Mouse (Mus musculus) limb, embryonic 11.5 days (tissue): ENCODE data around the gene Hmgn1. TPM values are rescaled to one million over a fixed set of nuclear protein-coding genes. Genes with fewer than 3 reads are reported as not detected.
"Not testable (repeated sequence)": the region's sequence is repeated elsewhere in the genome, so short reads cannot be mapped to it uniquely, and the experiment has no call there.

Source experiments
- ATAC-seq: fragments of 200-750 bp; cut with Nextera tagmentation; 2 replicates; pipeline ENCODE4 v1.8.0; 2017; ENCODE audit warnings: low read depth; ENCODE audit not compliant: insufficient number of reproducible peaks, low FRiP score, low TSS enrichment
- DNase-seq: peaks from one replicate; pipeline ENCODE4 v3.0.0-alpha.2; 2015; ENCODE audit warnings: low spot score
- H3K27ac ChIP-seq: fragments of 300-500 bp; sonication (generic); replicated peaks from 2 replicates; pipeline ENCODE4 v1.5.1; 2014; ENCODE audit warnings: low read depth, mild to moderate bottlenecking, low read length
- H3K27me3 ChIP-seq: fragments of 300-500 bp; sonication (generic); 2 replicates; pipeline ENCODE4 v1.6.1; 2014; ENCODE audit warnings: mild to moderate bottlenecking, low read length, mixed read lengths; ENCODE audit not compliant: control insufficient read depth, insufficient read depth
- H3K36me3 ChIP-seq: fragments of 300-500 bp; sonication (generic); 2 replicates; pipeline ENCODE4 v1.6.1; 2014; ENCODE audit warnings: mild to moderate bottlenecking, low read length, moderate library complexity, mixed read lengths; ENCODE audit not compliant: control insufficient read depth, insufficient read depth
- H3K4me1 ChIP-seq: fragments of 300-500 bp; sonication (generic); 2 replicates; pipeline ENCODE4 v1.6.1; 2014; ENCODE audit warnings: low read length, mixed read lengths; ENCODE audit not compliant: control insufficient read depth, insufficient read depth
- H3K4me2 ChIP-seq: fragments of 300-500 bp; sonication (generic); 2 replicates; pipeline ENCODE4 v1.6.1; 2014; ENCODE audit warnings: low read depth, mild to moderate bottlenecking, moderate library complexity; ENCODE audit not compliant: severe bottlenecking
- H3K4me3 ChIP-seq: fragments of 300-500 bp; sonication (generic); 2 replicates; pipeline ENCODE4 v1.5.1; 2014; ENCODE audit warnings: low read depth, low read length
- H3K9ac ChIP-seq: fragments of 300-500 bp; sonication (generic); 2 replicates; pipeline ENCODE4 v1.6.1; 2014; ENCODE audit warnings: mild to moderate bottlenecking, low read length
- H3K9me3 ChIP-seq: fragments of 300-500 bp; sonication (generic); 2 replicates; pipeline ENCODE4 v1.6.1; 2016; ENCODE audit warnings: low read length; ENCODE audit not compliant: control insufficient read depth
- WGBS: fragments of 180-500 bp; shearing (Covaris S2); extraction: QIAGEN DNeasy Blood & Tissue Kit; methylation state at CpG from one replicate; pipeline ENCODE4 v1.1.7; 2014; 5-methylcytosine and 5-hydroxymethylcytosine counted together
- polyA plus RNA-seq: library from polyadenylated mRNA; unstranded; fragments of >200 nt; fragmentation: Nextera tagmentation; extraction: Ambion mirVana; gene quantifications from 2 replicates; pipeline ENCODE4 v1.2.1, GENCODE M21; 2014

Hmgn1 gene
- polyA plus RNA-seq, 1 experiment from 2014 or later = 1,150 TPM

DNA sequence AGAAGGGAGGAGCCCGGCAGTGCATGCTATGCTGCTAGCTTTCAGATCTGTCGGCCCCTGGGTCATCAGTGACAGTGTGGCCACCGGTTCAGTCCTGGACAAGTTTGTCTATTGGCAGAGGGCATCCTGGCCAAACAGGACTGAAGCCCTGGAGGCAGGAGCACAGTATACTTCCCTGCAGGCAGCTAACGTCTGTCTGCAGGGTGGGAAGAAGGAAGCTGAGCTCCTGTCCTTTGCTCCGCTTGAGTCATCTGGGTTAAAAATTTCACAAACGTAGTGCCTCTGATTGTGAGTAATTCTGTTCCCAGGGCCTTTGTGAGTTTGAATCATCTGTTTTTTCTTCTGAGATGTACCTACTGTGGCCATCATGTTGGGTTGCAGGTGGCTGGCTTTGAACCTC lies 21.3 kb upstream of the Hmgn1 start:
- DNase-seq = no peak
- 92% methylated on average over 6 of the region's 6 CpGs for WGBS
- no peak for ATAC-seq
- Histone ChIP-seq H3K27ac (no peak overlapping the region), H3K4me2 (no peak overlapping the region), H3K4me3 (no peak overlapping the region), H3K9ac (no peak overlapping the region), H3K36me3 (0 out of 2 replicates have a peak, but pooled peaks cover 2% of the 10 kb centered on the region), H3K27me3 (no peaks in the 10 kb centered on the region), H3K4me1 (peaks cover 5% of the 10 kb centered on the region), H3K9me3 (no peaks in the 10 kb centered on the region)

DNA sequence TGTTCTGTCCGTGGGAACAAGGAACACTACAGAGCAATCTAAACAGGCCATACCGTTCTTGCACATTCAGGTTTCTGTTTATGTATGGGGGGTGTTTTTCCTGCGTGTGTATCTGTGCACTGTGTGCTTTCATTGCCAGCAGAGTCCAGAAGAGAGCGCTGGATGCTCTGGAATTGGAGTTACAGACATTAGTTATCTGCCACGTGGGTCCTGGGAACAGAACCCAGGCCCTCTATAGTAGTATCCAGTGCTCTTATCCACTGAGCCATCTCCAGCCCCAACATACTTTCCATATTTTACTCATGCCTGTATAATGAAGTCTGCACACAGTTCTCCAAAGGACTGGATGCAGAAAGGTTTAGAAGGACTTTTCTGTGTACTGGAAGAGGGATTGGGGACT lies 18.3 kb upstream of the Hmgn1 start:
- DNase-seq = no peak
- Histone ChIP-seq H3K27me3 (no peaks in the 10 kb centered on the region), H3K27ac (no peak overlapping the region), H3K4me2 (peak overlapping the region; percentile 78), H3K9me3 (no peaks in the 10 kb centered on the region), H3K9ac (peak overlapping the region; percentile 64), H3K4me3 (peak overlapping the region; percentile 72), H3K4me1 (peaks cover 5% of the 10 kb centered on the region), H3K36me3 (0 out of 2 replicates have a peak, but pooled peaks cover 2% of the 10 kb centered on the region)
- whole genome bisulfite sequencing = under 1% methylated on average over 5 of the region's 5 CpGs
- no peak; the same call in 1 of the 2 replicates for ATAC-seq

DNA sequence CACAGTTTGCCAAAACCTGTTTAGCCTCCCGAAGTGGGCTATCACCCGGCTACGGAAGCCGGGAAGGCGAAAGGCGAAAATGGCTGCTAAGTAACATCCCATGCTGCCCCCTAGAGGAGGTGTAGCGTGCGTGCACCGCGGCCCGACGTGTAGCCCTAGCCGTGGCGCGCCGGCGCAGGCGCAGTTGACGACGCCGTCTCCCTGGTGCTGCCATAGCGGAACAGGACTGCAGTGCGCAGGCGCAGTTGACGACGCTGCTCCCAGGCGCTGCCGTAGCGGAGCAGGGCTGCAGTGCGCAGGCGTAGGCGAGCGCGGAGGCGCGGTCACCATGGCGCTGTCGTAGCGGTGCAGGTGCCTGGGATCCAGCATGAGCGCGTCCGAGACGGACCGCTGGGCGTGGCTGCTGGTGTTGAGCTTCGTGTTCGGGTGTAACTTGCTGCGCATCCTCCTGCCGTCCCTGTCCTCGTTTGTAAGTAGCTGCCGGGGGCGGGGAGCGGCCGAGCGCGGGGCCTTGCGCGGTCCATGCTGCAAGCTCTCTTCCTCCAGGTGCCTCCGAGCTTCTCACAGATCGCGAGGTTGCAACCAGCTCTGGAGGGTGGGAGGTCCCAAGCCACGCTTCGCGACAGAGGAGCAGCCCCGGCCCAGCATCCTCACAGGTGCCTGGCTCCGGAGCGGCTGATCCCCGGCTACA lies 17.7 kb upstream of the Hmgn1 start, which contains the start of gene Wrb:
TSS of gene Wrb (plus strand) at position 298 of the 691 bp plus-strand sequence.
- peak within 1 kb of the TSS; percentile 78 for H3K4me2 ChIP-seq
- 0 out of 2 replicates have a peak, but pooled peaks cover 2% of the 10 kb centered on the region for H3K36me3 ChIP-seq
- no peak within 1 kb of the TSS for H3K27ac ChIP-seq
- peak; percentile 100 for DNase-seq
- peak within 1 kb of the TSS; percentile 64 for H3K9ac ChIP-seq
- WGBS = under 1% methylated on average over 68 of the region's 68 CpGs
- peaks cover 5% of the 10 kb centered on the region for H3K4me1 ChIP-seq
- no peaks in the 10 kb centered on the region for H3K27me3 ChIP-seq
- H3K9me3 ChIP-seq = no peaks in the 10 kb centered on the region
- H3K4me3 ChIP-seq = peak within 1 kb of the TSS; percentile 72
- ATAC-seq = peak; percentile 97

DNA sequence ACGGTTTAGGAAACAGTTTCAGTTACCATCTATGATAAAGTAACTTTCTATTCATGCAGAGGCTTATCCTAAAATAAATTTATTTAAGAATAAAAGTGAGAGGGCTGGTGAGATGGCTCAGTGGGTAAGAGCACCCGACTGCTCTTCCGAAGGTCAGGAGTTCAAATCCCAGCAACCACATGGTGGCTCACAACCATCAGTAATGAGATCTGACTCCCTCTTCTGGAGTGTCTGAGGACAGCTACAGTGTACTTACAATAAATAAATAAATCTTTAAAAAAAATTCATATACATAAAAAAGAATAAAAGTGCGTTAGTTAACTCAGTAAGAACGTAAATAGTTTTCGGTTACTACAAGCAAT lies 17.2 kb upstream of the Hmgn1 start:
- 31% methylated on average over 6 of the region's 6 CpGs for WGBS
- not testable (repeated sequence) for H3K36me3 ChIP-seq, H3K4me1 ChIP-seq, H3K9ac ChIP-seq, H3K27me3 ChIP-seq, ATAC-seq, H3K4me2 ChIP-seq, DNase-seq, H3K9me3 ChIP-seq, H3K27ac ChIP-seq, H3K4me3 ChIP-seq

DNA sequence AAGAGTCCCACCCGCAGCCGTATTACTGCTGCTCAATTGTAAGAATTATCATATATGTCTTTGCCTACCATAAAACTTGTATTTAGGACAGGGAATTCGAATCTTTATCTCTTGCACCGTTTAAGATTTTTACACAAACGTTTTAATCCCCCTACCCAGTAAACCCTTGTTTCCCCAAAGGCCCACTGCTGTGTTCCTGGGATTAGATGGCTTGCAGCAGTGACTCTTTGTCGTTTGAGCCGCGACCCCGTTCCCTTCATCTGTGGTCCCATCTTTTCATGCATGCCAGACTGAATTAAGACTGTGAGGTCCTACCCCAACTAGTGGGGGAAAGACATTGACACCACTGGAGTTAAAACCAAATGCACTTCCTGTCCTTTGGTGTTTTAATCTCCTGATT lies 937 bp upstream of the Hmgn1 start:
- peak overlapping the region; percentile 70 for H3K4me2 ChIP-seq
- H3K27ac ChIP-seq = peak overlapping the region; percentile 93
- peaks cover 9% of the 10 kb centered on the region for H3K4me1 ChIP-seq
- no peaks in the 10 kb centered on the region for H3K9me3 ChIP-seq
- ATAC-seq (no peak), DNase-seq (peak; percentile 46)
- 4% methylated on average over 9 of the region's 9 CpGs for WGBS
- H3K27me3 ChIP-seq = no peaks in the 10 kb centered on the region
- H3K4me3 ChIP-seq = peak overlapping the region; percentile 98
- peak overlapping the region; percentile 73 for H3K9ac ChIP-seq
- H3K36me3 ChIP-seq = peaks cover 15% of the 10 kb centered on the region

DNA sequence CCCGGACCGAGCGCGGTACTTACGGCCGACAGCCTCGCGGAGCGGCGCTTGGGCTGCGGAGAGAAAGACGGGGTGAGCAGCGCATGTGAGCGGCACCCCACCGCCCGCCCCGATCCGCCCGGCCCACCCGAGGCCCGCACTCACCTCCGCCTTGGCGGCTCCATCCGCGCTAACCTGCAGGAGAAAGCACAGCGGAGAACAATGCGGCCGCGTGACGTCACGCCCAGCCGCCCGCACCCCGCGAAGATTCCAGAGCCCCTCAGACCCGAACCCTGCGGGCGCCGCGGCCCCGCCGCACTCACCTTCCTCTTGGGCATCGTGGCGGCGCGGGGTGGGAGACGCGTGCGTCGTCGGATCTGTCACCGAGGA lies 257 bp downstream of the Hmgn1 start:
- peak; percentile 53 for ATAC-seq
- WGBS = 0% methylated on average over 47 of the region's 52 CpGs
- Histone ChIP-seq H3K27ac (peak overlapping the region; percentile 94), H3K4me2 (peak overlapping the region; percentile 72; the same call in 1 of the 2 replicates), H3K9ac (peak overlapping the region; percentile 99), H3K36me3 (peaks cover 20% of the 10 kb centered on the region), H3K9me3 (no peaks in the 10 kb centered on the region), H3K4me3 (peak overlapping the region; percentile 98), H3K27me3 (no peaks in the 10 kb centered on the region), H3K4me1 (peaks cover 9% of the 10 kb centered on the region)
- no peak for DNase-seq

DNA sequence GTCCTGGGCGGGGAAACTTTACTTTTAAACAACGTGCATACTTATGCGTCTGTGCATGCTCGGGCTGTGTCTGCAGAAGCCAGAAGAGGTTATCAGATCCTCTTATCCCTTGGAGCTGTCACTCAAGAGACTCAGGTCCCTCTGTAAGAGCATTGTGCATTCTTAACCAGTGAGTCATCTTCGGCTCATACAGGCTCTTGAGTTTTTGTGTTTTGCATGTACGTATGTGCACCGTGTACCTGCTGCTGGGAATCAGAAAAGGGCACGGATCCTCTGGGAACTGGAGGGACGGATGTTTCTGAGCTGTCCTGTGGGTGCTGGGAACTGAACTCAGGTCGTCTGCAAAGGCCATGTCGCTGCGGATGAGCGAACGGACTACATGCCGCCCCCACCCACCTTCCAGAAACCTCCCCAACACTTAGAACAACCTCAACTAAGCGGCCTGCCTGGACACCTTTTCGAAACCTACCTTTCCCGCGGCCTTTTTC lies 801 bp downstream of the Hmgn1 start:
- no peak for DNase-seq
- peak overlapping the region; percentile 99 for H3K9ac ChIP-seq
- WGBS = 8% methylated on average over 19 of the region's 19 CpGs
- H3K4me2 ChIP-seq = peak overlapping the region; percentile 72
- H3K36me3 ChIP-seq = peaks cover 20% of the 10 kb centered on the region
- no peak for ATAC-seq
- no peaks in the 10 kb centered on the region for H3K27me3 ChIP-seq
- H3K27ac ChIP-seq = peak overlapping the region; percentile 94
- peaks cover 9% of the 10 kb centered on the region for H3K4me1 ChIP-seq
- H3K4me3 ChIP-seq = peak overlapping the region; percentile 98
- no peaks in the 10 kb centered on the region for H3K9me3 ChIP-seq

DNA sequence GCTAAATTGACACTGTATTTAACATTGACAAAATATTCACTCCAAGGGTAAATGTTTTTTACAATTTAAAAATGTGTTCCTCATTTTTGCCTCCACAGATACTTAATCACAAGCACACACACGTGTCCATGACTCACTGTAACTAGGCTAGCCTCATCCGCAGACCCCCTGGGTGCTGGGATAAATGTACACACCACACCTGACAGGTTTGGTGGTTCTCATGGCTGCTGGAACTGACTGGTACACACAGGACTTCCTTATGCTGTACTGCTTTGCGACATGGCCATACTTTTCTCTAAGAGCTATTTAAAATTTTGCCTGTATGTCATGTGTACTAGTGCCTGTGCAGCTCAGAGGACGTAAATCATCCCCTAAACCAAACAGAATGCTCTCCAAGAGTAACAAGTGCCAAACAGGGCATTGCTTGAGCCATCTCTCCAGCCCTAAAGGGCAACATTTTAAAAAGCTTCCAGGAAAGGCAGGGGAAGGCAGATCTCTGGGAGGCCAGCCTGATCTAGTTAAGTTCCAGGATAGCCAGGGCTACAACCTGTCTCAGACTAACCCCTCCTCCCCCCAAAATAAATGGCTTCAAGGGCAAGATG lies 7.4 kb downstream of the Hmgn1 start:
- Histone ChIP-seq H3K27ac (no peak overlapping the region), H3K9me3 (no peaks in the 10 kb centered on the region), H3K4me2 (no peak overlapping the region), H3K27me3 (no peaks in the 10 kb centered on the region), H3K36me3 (peaks cover 17% of the 10 kb centered on the region), H3K9ac (no peak overlapping the region), H3K4me3 (no peak overlapping the region), H3K4me1 (no peaks in the 10 kb centered on the region)
- ATAC-seq (no peak), DNase-seq (no peak)
- WGBS = 74% methylated on average over 4 of the region's 4 CpGs
